Mouse (Mus musculus) liver, embryonic 16.5 days (tissue): ENCODE data around the gene Ncapd3. TPM values are rescaled to one million over a fixed set of nuclear protein-coding genes. Genes with fewer than 3 reads are reported as not detected.

Experiments
- ATAC-seq: fragments of 200-750 bp; cut with Nextera tagmentation; 2 replicates; pipeline ENCODE4 v1.8.0; 2017; ENCODE audit warnings: low read depth, mild to moderate bottlenecking, moderate number of reproducible peaks, moderate library complexity
- H3K27ac ChIP-seq: fragments of 300-500 bp; sonication (generic); 2 replicates; pipeline ENCODE4 v1.5.1; 2014; ENCODE audit warnings: mild to moderate bottlenecking, low read length
- H3K27me3 ChIP-seq: fragments of 300-500 bp; sonication (generic); 2 replicates; pipeline ENCODE4 v1.6.1; 2014; ENCODE audit warnings: low read depth, low read length, mixed read lengths; ENCODE audit not compliant: control insufficient read depth, insufficient read depth
- H3K36me3 ChIP-seq: fragments of 300-500 bp; sonication (generic); 2 replicates; pipeline ENCODE4 v1.6.1; 2014; ENCODE audit warnings: mild to moderate bottlenecking; ENCODE audit not compliant: control insufficient read depth, insufficient read depth
- H3K4me1 ChIP-seq: fragments of 300-500 bp; sonication (generic); 2 replicates; pipeline ENCODE4 v1.6.1; 2014; ENCODE audit warnings: low read depth, low read length, mixed read lengths; ENCODE audit not compliant: control insufficient read depth
- H3K4me2 ChIP-seq: fragments of 300-500 bp; sonication (generic); 2 replicates; pipeline ENCODE4 v1.6.1; 2014; ENCODE audit warnings: low read depth, low read length, mixed read lengths
- H3K4me3 ChIP-seq: fragments of 300-500 bp; sonication (generic); 2 replicates; pipeline ENCODE4 v1.5.1; 2014; ENCODE audit warnings: low read depth, mild to moderate bottlenecking, low read length
- H3K9ac ChIP-seq: fragments of 300-500 bp; sonication (generic); 2 replicates; pipeline ENCODE4 v1.6.1; 2014; ENCODE audit warnings: low read depth, low read length
- H3K9me3 ChIP-seq: fragments of 300-500 bp; sonication (generic); replicated peaks from 2 replicates; pipeline ENCODE4 v1.6.1; 2016; ENCODE audit warnings: low read length; ENCODE audit not compliant: control insufficient read depth
- WGBS: fragments of 180-500 bp; shearing (Covaris S2); extraction: QIAGEN DNeasy Blood & Tissue Kit; methylation state at CpG from one replicate; pipeline ENCODE4 v1.1.7; 2014; ENCODE audit not compliant: insufficient replicate concordance; 5-methylcytosine and 5-hydroxymethylcytosine counted together
- polyA plus RNA-seq: library from polyadenylated mRNA; unstranded; fragments of >200 nt; fragmentation: Nextera tagmentation; extraction: Ambion mirVana; gene quantifications from 2 replicates; pipeline ENCODE4 v1.2.1, GENCODE M21; 2015

The Ncapd3 gene
- 30.9 and 31.9 TPM in 2 replicates for polyA plus RNA-seq

GRCm38 (mm10) chr9:27029828-27030762, at the start of gene Ncapd3, which contains the start of gene Vps26b:
Gene Ncapd3, plus strand, starts transcription at chr9:27030175.
Gene Vps26b, minus strand, starts transcription at chr9:27030065.
- ATAC-seq = peak; percentile 93
- under 1% methylated on average over 75 of the region's 80 CpGs for WGBS
- no peaks in the 10 kb centered on the region for H3K9me3 ChIP-seq
- no peaks in the 10 kb centered on the region for H3K27me3 ChIP-seq
- peak within 1 kb of the TSS; percentile 89 for H3K9ac ChIP-seq
- peaks cover 3% of the 10 kb centered on the region for H3K36me3 ChIP-seq
- H3K4me3 ChIP-seq = peak within 1 kb of the TSS; percentile 90
- H3K4me2 ChIP-seq = peak within 1 kb of the TSS; percentile 88
- peaks cover 29% of the 10 kb centered on the region for H3K4me1 ChIP-seq
- H3K27ac ChIP-seq = peak within 1 kb of the TSS; percentile 82

DNA sequence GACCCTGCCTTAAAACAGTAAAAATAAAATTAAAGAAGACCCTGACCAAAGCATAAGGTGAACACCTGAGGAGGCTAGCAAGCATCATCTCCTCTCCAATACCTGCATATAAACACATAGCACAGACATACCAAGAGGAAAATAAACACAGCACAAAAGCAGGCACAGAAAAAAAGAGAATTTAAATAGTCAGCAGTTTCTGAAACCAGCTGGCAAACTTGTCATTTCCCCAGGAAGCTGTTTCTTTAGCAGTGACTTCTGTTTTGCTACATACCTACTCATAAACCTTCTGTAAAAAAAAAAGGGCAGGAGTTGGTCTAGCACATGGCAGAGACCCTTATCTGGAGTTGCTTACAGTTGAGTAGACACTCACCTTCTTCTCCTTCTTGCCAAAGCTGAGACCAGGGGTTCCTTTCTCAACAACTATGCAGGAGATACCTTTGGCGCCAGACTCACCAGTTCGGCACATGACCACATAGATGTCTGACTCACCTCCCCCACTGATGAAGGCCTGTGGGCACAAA, 44.8 kb upstream of the Ncapd3 start:
- Histone ChIP-seq H3K27ac (no peak overlapping the region), H3K9ac (no peak overlapping the region), H3K4me2 (no peak overlapping the region), H3K9me3 (no peaks in the 10 kb centered on the region), H3K4me1 (no peaks in the 10 kb centered on the region), H3K27me3 (no peaks in the 10 kb centered on the region), H3K36me3 (0 out of 2 replicates have a peak, but pooled peaks cover 2% of the 10 kb centered on the region), H3K4me3 (no peak overlapping the region)
- no peak for ATAC-seq
- 61% methylated on average over 2 of the region's 2 CpGs for WGBS

GRCm38 (mm10) chr9:26985668-26986277, 44.2 kb upstream of the Ncapd3 start:
- Histone ChIP-seq H3K4me2 (no peak overlapping the region), H3K36me3 (peaks cover 2% of the 10 kb centered on the region; the same call in 1 of the 2 replicates), H3K27ac (no peak overlapping the region), H3K9me3 (no peaks in the 10 kb centered on the region), H3K4me1 (no peaks in the 10 kb centered on the region), H3K27me3 (no peaks in the 10 kb centered on the region), H3K4me3 (no peak overlapping the region), H3K9ac (no peak overlapping the region)
- ATAC-seq = no peak
- WGBS = 76% methylated on average over 6 of the region's 6 CpGs

DNA sequence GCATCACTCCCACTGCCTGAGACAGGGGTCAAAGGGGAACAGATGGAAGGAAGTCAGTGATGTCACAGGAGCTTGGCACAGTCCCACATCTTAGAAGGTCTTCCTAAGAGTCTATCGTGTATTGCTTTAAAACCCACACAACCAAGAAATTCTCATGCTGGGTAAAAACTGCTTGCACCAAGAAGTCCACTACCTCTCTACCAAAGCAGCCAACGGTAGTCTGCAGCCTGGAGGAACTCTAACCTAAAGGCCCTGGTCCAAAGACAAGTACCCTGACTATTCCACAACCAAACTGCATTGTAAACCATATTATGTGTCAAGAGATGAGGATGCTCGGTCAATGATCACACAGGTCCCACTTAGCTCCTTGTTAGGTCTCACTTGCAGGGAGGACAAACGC, 39.8 kb upstream of the Ncapd3 start:
- Histone ChIP-seq H3K27ac (no peak overlapping the region), H3K36me3 (no peaks in the 10 kb centered on the region; the same call in 1 of the 2 replicates), H3K9me3 (no peaks in the 10 kb centered on the region), H3K27me3 (no peaks in the 10 kb centered on the region), H3K9ac (no peak overlapping the region), H3K4me1 (no peaks in the 10 kb centered on the region), H3K4me3 (no peak overlapping the region), H3K4me2 (no peak overlapping the region)
- WGBS = 71% methylated on average over 4 of the region's 4 CpGs
- no peak for ATAC-seq

DNA sequence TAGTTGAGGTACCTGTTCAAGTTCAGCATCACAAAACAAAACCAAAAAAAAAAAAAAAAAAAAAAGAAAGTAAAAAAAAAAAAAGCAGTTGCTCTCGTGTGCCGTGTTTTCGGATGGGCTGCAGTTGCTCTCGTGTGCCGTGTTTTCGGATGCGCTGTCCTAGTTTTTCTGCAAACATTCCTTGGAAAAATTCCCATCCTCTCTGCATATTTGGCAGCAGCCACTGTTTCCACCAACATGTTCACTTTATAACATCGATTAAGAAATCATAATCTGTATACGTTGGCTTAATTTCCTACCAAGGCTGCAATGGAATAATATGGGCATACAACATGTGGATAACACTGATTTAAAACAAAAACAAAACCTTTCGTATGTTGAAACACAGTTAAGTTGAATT, 36.9 kb upstream of the Ncapd3 start:
- Histone ChIP-seq H3K4me3 (no peak overlapping the region), H3K9ac (no peak overlapping the region), H3K4me1 (peaks cover 1% of the 10 kb centered on the region), H3K9me3 (no peaks in the 10 kb centered on the region), H3K4me2 (no peak overlapping the region), H3K27ac (no peak overlapping the region), H3K36me3 (no peaks in the 10 kb centered on the region; the same call in 1 of the 2 replicates), H3K27me3 (no peaks in the 10 kb centered on the region)
- ATAC-seq = no peak
- WGBS = 82% methylated on average over 10 of the region's 10 CpGs

DNA sequence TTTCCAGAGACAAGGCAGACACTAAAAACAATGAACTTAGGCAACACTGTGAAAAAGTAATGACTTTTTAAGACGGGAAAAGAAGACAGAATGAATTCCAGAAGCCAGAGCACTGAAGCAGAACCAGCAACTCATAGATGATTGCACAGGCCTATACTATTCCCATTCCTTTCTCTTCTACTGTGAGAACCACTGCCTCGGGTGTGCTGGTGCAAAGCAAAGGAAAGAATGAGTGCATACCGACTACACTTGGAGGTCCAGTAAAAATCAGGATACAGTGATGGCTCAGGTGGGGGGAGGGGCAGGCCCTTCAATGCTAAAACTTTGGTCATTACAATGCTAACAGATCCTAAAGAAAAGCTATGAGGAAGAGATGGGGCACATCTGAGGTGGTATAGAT, 36.1 kb upstream of the Ncapd3 start:
- H3K4me3 ChIP-seq = no peak overlapping the region
- H3K9ac ChIP-seq = no peak overlapping the region
- H3K27ac ChIP-seq = no peak overlapping the region
- H3K9me3 ChIP-seq = no peaks in the 10 kb centered on the region
- WGBS = 61% methylated on average over 3 of the region's 3 CpGs
- H3K4me1 ChIP-seq = peaks cover 3% of the 10 kb centered on the region
- no peaks in the 10 kb centered on the region; the same call in 1 of the 2 replicates for H3K36me3 ChIP-seq
- H3K27me3 ChIP-seq = no peaks in the 10 kb centered on the region
- no peak overlapping the region for H3K4me2 ChIP-seq
- ATAC-seq = no peak

GRCm38 (mm10) chr9:26997062-26997461, 32.9 kb upstream of the Ncapd3 start:
- no peak overlapping the region for H3K4me2 ChIP-seq
- no peaks in the 10 kb centered on the region for H3K27me3 ChIP-seq
- no peaks in the 10 kb centered on the region for H3K9me3 ChIP-seq
- no peaks in the 10 kb centered on the region for H3K36me3 ChIP-seq
- H3K4me1 ChIP-seq = peaks cover 19% of the 10 kb centered on the region
- no peak overlapping the region for H3K4me3 ChIP-seq
- WGBS = 50% methylated on average over 3 of the region's 3 CpGs
- H3K27ac ChIP-seq = no peak overlapping the region
- no peak overlapping the region for H3K9ac ChIP-seq
- no peak for ATAC-seq

- 85% methylated on average over 2 of the region's 2 CpGs for WGBS
- peaks cover 19% of the 10 kb centered on the region for H3K4me1 ChIP-seq
- ATAC-seq = no peak
- no peaks in the 10 kb centered on the region for H3K9me3 ChIP-seq
- H3K36me3 ChIP-seq = no peaks in the 10 kb centered on the region
- no peaks in the 10 kb centered on the region for H3K27me3 ChIP-seq
- H3K4me2 ChIP-seq = no peak overlapping the region
- H3K27ac ChIP-seq = no peak overlapping the region
- no peak overlapping the region for H3K9ac ChIP-seq
- no peak overlapping the region for H3K4me3 ChIP-seq
Measured at GRCm38 (mm10) chr9:26997501-26997900, 32.5 kb upstream of the Ncapd3 start.
